Mouse (Mus musculus) bone marrow, adult 2 months (tissue): ENCODE results near the gene Usp45.

Experiments used
- CTCF ChIP-seq: fragments of 200-500 bp; IDR thresholded peaks from 2 replicates; pipeline ENCODE4 v1.5.1; 2011; ENCODE audit warnings: low read length, control low read depth; ENCODE audit not compliant: control insufficient read depth, insufficient read depth
- POLR2A ChIP-seq: fragments of 200-500 bp; IDR thresholded peaks from 2 replicates; pipeline ENCODE4 v1.6.1; 2011; ENCODE audit warnings: low read depth, mild to moderate bottlenecking, control low read depth, low read length, borderline replicate concordance; ENCODE audit not compliant: control insufficient read depth

GRCm38 (mm10) chr4:21826616-21827015, 59.7 kb downstream of the Usp45 start:
- TF ChIP-seq CTCF: no peak
- no peak for TF ChIP-seq POLR2A
